Mouse (Mus musculus) liver, postnatal 0 days (tissue): ENCODE results near the gene Mrpl35. TPM values are rescaled to one million over a fixed set of nuclear protein-coding genes. Genes with fewer than 3 reads are reported as not detected.

Experiments
- ATAC-seq: fragments of 200-750 bp; cut with Nextera tagmentation; 2 replicates; pipeline ENCODE4 v1.8.0; 2017; ENCODE audit warnings: mild to moderate bottlenecking, moderate library complexity
- DNase-seq: peaks from one replicate; pipeline ENCODE4 v3.0.0-alpha.2; 2016
- H3K27ac ChIP-seq: fragments of 300-500 bp; sonication (generic); 2 replicates; pipeline ENCODE4 v1.5.1; 2014; ENCODE audit warnings: antibody characterized with exemption, moderate library complexity, mild to moderate bottlenecking, low read depth
- H3K27me3 ChIP-seq: fragments of 300-500 bp; sonication (generic); 2 replicates; pipeline ENCODE4 v1.6.1; 2014; ENCODE audit warnings: low read length, control low read depth, mixed read lengths; ENCODE audit not compliant: insufficient read depth
- H3K36me3 ChIP-seq: fragments of 300-500 bp; sonication (generic); replicated peaks from 2 replicates; pipeline ENCODE4 v1.6.1; 2014; ENCODE audit warnings: mild to moderate bottlenecking, control low read depth, low read length, moderate library complexity, mixed read lengths; ENCODE audit not compliant: insufficient read depth
- H3K4me1 ChIP-seq: fragments of 300-500 bp; sonication (generic); 2 replicates; pipeline ENCODE4 v1.6.1; 2014; ENCODE audit warnings: antibody characterized with exemption, mild to moderate bottlenecking, control low read depth; ENCODE audit not compliant: insufficient read depth
- H3K4me2 ChIP-seq: fragments of 300-500 bp; sonication (generic); 2 replicates; pipeline ENCODE4 v1.6.1; 2014; ENCODE audit warnings: low read depth, mild to moderate bottlenecking, low read length, moderate library complexity, mixed read lengths
- H3K4me3 ChIP-seq: fragments of 300-500 bp; sonication (generic); 2 replicates; pipeline ENCODE4 v1.5.1; 2014; ENCODE audit warnings: low read depth, low read length
- H3K9ac ChIP-seq: fragments of 300-500 bp; sonication (generic); replicated peaks from 2 replicates; pipeline ENCODE4 v1.6.1; 2014; ENCODE audit warnings: mild to moderate bottlenecking, moderate library complexity
- H3K9me3 ChIP-seq: fragments of 300-500 bp; sonication (generic); 2 replicates; pipeline ENCODE4 v1.6.1; 2016; ENCODE audit warnings: mild to moderate bottlenecking, control low read depth, low read length, mixed read lengths
- CTCF ChIP-seq: sonication (generic); IDR thresholded peaks from 2 replicates; pipeline ENCODE4 v1.5.1; 2016; ENCODE audit warnings: antibody characterized with exemption, low read depth
- EP300 ChIP-seq: IDR thresholded peaks from 2 replicates; pipeline ENCODE4 v1.6.1; 2016; ENCODE audit warnings: antibody characterized with exemption, low read depth, mild to moderate bottlenecking
- WGBS: fragments of 180-500 bp; shearing (Covaris S2); extraction: QIAGEN DNeasy Blood & Tissue Kit; methylation state at CpG from one replicate; pipeline ENCODE4 v1.1.7; 2014; ENCODE audit not compliant: insufficient replicate concordance; 5-methylcytosine and 5-hydroxymethylcytosine counted together
- polyA plus RNA-seq: library from polyadenylated mRNA; unstranded; fragments of >200 nt; fragmentation: Nextera tagmentation; extraction: Ambion mirVana; gene quantifications from 2 replicates; pipeline ENCODE4 v1.2.1, GENCODE M21; 2015

Mrpl35 gene
- polyA plus RNA-seq, 1 experiment from 2014 or later: 59.4 TPM

- DNase-seq: no peak
- WGBS: 60% methylated on average over 9 of the region's 9 CpGs
- Histone ChIP-seq H3K36me3 (no peaks in the 10 kb centered on the region), H3K27me3 (no peaks in the 10 kb centered on the region), H3K9ac (no peak overlapping the region), H3K4me3 (no peak overlapping the region), H3K4me2 (no peak overlapping the region), H3K9me3 (no peaks in the 10 kb centered on the region), H3K27ac (no peak overlapping the region), H3K4me1 (no peaks in the 10 kb centered on the region)
- ATAC-seq: no peak
- TF ChIP-seq EP300 (no peak), CTCF (no peak)
These were observed 38.4 kb downstream of the Mrpl35 start for GRCm38 (mm10) chr6:71788348-71788747.

DNA sequence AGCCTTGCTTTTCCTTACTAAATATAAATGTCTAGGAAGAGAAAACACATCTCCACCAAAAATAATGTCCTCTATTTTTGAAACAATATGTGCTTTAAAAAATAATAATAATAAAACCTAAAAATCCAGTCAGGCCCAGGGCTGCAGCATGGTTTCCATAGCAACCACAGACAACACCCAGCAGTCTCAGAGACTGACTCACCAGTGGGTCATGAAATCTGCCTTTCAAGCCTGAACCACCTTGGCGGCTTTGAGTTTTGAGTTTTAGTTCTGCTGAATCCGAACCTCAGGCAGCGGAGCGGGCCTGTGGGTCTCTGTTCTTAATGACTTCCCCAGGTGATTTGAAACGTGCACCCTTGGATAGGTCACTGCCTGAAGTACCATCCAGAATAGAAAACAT is 43.6 kb downstream of the Mrpl35 start:
- H3K36me3 ChIP-seq: no peaks in the 10 kb centered on the region
- ATAC-seq: no peak
- no peaks in the 10 kb centered on the region for H3K27me3 ChIP-seq
- H3K4me3 ChIP-seq: no peak overlapping the region
- DNase-seq: no peak
- 87% methylated on average over 5 of the region's 5 CpGs for WGBS
- H3K27ac ChIP-seq: no peak overlapping the region
- H3K4me2 ChIP-seq: no peak overlapping the region
- TF ChIP-seq EP300: no peak
- TF ChIP-seq CTCF: no peak
- no peaks in the 10 kb centered on the region for H3K9me3 ChIP-seq
- no peaks in the 10 kb centered on the region for H3K4me1 ChIP-seq
- H3K9ac ChIP-seq: no peak overlapping the region

DNA sequence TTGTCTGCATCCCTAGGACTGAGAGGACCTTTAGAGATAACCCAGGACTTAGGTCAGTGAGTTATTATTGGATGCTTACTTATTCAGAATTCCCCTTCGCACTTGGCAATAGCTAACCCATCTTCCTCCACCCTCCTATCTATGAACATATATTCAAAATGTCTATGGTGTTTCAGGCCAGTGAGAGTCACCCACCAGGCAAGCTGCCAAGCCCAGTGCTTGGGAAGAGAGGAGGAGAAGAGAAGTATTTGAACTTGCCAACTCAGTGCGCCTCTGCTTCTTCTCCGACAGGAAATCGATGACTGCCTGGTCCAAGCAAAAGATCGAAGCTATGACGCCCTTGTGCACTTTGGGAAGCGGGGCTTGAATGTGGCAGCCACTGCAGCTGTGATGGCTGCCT is 46.3 kb downstream of the Mrpl35 start:
- H3K36me3 ChIP-seq: no peaks in the 10 kb centered on the region
- H3K9ac ChIP-seq: no peak overlapping the region
- no peak overlapping the region for H3K4me2 ChIP-seq
- TF ChIP-seq CTCF (no peak), EP300 (no peak)
- DNase-seq: no peak
- H3K27me3 ChIP-seq: no peaks in the 10 kb centered on the region
- no peak for ATAC-seq
- H3K4me1 ChIP-seq: no peaks in the 10 kb centered on the region
- 81% methylated on average over 7 of the region's 7 CpGs for WGBS
- H3K27ac ChIP-seq: no peak overlapping the region
- H3K4me3 ChIP-seq: no peak overlapping the region
- H3K9me3 ChIP-seq: no peaks in the 10 kb centered on the region

GRCm38 (mm10) chr6:71779831-71780230 is 46.9 kb downstream of the Mrpl35 start:
- no peak overlapping the region for H3K27ac ChIP-seq
- no peaks in the 10 kb centered on the region for H3K36me3 ChIP-seq
- 63% methylated on average over 2 of the region's 2 CpGs for WGBS
- DNase-seq (no peak), ATAC-seq (no peak)
- H3K4me1 ChIP-seq: no peaks in the 10 kb centered on the region
- no peaks in the 10 kb centered on the region for H3K27me3 ChIP-seq
- TF ChIP-seq EP300 (no peak), CTCF (no peak)
- no peak overlapping the region for H3K4me2 ChIP-seq
- H3K4me3 ChIP-seq: no peak overlapping the region
- no peak overlapping the region for H3K9ac ChIP-seq
- H3K9me3 ChIP-seq: no peaks in the 10 kb centered on the region

DNA sequence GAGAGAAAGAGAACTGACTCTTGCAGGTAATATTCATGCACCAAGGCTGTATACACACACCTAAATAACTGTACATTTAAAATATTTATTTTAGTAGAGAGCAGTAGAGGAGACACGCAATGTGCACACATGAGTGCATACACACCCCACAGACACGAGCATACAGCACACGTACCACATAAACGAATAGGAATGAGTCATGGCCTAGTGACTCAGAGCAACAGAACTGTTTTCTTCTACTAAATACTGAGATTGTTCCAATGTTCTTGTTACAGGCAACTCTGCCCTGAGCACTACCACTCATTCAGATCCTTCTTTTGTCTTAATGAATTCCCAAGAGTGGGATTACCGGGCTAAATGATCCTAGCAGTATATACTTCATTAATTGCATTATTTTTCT is 48.8 kb downstream of the Mrpl35 start:
- no peak for TF ChIP-seq CTCF
- no peak for TF ChIP-seq EP300
- no peak for ATAC-seq
- WGBS: 78% methylated on average over 5 of the region's 5 CpGs

GRCm38 (mm10) chr6:71772636-71773208 is 54.0 kb downstream of the Mrpl35 start:
- DNase-seq (no peak), ATAC-seq (no peak)
- H3K27ac ChIP-seq: no peak overlapping the region
- WGBS: 87% methylated on average over 7 of the region's 7 CpGs
- TF ChIP-seq EP300: no peak
- no peak overlapping the region for H3K4me3 ChIP-seq
- no peaks in the 10 kb centered on the region for H3K9me3 ChIP-seq
- no peak overlapping the region for H3K4me2 ChIP-seq
- H3K4me1 ChIP-seq: no peaks in the 10 kb centered on the region
- H3K27me3 ChIP-seq: no peaks in the 10 kb centered on the region
- H3K9ac ChIP-seq: no peak overlapping the region
- H3K36me3 ChIP-seq: no peaks in the 10 kb centered on the region

More for the DNA sequence above, 48.8 kb downstream of the Mrpl35 start:
- Histone ChIP-seq H3K27ac (no peak overlapping the region), H3K36me3 (no peaks in the 10 kb centered on the region), H3K4me2 (no peak overlapping the region), H3K4me1 (no peaks in the 10 kb centered on the region), H3K9ac (no peak overlapping the region), H3K27me3 (no peaks in the 10 kb centered on the region), H3K4me3 (no peak overlapping the region), H3K9me3 (no peaks in the 10 kb centered on the region)
- no peak for DNase-seq

DNA sequence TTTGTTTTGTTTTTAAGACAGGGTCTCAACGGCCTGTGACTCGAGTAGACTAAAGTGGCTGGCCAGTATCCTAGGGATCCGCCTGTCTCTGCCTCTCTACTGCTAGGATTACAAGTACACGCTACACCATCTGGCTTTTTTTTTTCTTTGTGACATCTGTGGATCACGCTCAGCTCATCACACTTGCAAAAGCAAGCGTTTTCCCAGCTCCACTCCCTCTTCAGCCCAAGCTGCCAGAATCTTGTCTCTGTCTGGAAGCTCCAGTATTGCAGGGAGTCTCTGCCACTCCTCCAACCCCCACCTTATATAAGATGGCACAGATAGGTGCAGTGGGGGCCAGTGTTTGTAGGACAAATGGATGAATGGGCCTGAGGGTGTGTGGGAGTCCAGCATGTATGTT is 54.6 kb downstream of the Mrpl35 start:
- Histone ChIP-seq H3K9ac (no peak overlapping the region), H3K36me3 (no peaks in the 10 kb centered on the region), H3K4me2 (no peak overlapping the region), H3K4me3 (no peak overlapping the region), H3K27ac (no peak overlapping the region), H3K9me3 (no peaks in the 10 kb centered on the region), H3K27me3 (no peaks in the 10 kb centered on the region), H3K4me1 (no peaks in the 10 kb centered on the region)
- WGBS: 80% methylated on average over 6 of the region's 6 CpGs
- DNase-seq (no peak), ATAC-seq (no peak)
- no peak for TF ChIP-seq CTCF
- no peak for TF ChIP-seq EP300
